Mouse (Mus musculus) thymus, adult 2 months (tissue): ENCODE measurements around the gene Bbs10. TPM values are rescaled to one million over a fixed set of nuclear protein-coding genes. Genes with fewer than 3 reads are reported as not detected.

Source experiments
- DNase-seq: peaks from one replicate; pipeline ENCODE4 v3.0.0; 2021
- H3K27ac ChIP-seq: fragments of 200-500 bp; 2 replicates; pipeline ENCODE4 v1.5.1; 2012; ENCODE audit warnings: low read length, control low read depth; ENCODE audit not compliant: control insufficient read depth, insufficient read depth
- H3K27me3 ChIP-seq: fragments of 200-500 bp; 2 replicates; pipeline ENCODE4 v1.6.1; 2012; ENCODE audit warnings: mild to moderate bottlenecking, low read length, moderate library complexity, mixed read lengths; ENCODE audit not compliant: control insufficient read depth, insufficient read depth
- H3K36me3 ChIP-seq: fragments of 200-500 bp; 2 replicates; pipeline ENCODE4 v1.6.1; 2012; ENCODE audit warnings: mild to moderate bottlenecking, low read length, moderate library complexity; ENCODE audit not compliant: control insufficient read depth, insufficient read depth
- H3K4me1 ChIP-seq: fragments of 200-500 bp; replicated peaks from 2 replicates; pipeline ENCODE4 v1.6.1; 2012; ENCODE audit warnings: low read length; ENCODE audit not compliant: control insufficient read depth, insufficient read depth
- H3K4me3 ChIP-seq: fragments of 200-500 bp; 2 replicates; pipeline ENCODE4 v1.5.1; 2012; ENCODE audit warnings: mild to moderate bottlenecking, low read length, control low read depth, moderate library complexity; ENCODE audit not compliant: control insufficient read depth, insufficient read depth
- CTCF ChIP-seq: fragments of 200-500 bp; IDR thresholded peaks from 2 replicates; pipeline ENCODE4 v1.5.1; 2012; ENCODE audit warnings: mild to moderate bottlenecking, control low read depth, low read length, moderate library complexity, borderline replicate concordance; ENCODE audit not compliant: control insufficient read depth, poor library complexity, insufficient read depth; ENCODE audit errors: extremely low read depth
- POLR2A ChIP-seq: fragments of 200-500 bp; IDR thresholded peaks from 2 replicates; pipeline ENCODE4 v1.6.1; 2012; ENCODE audit warnings: mild to moderate bottlenecking, low read length, control low read depth, moderate library complexity; ENCODE audit not compliant: control insufficient read depth, poor library complexity, insufficient read depth; ENCODE audit errors: extremely low read depth
- WGBS: fragments of 180-500 bp; shearing (Covaris S2); methylation state at CpG from one replicate; pipeline ENCODE4 v1.1.7; 2018; 5-methylcytosine and 5-hydroxymethylcytosine counted together
- polyA plus RNA-seq: library from polyadenylated mRNA; depleted of rRNA; stranded (reverse); fragments of >200 nt; gene quantifications from 2 replicates; pipeline ENCODE4 v1.2.3, GENCODE M21; 2012; rRNA removed

Gene Bbs10
- polyA plus RNA-seq, 1 experiment = 1.5 TPM

GRCm38 (mm10) chr10:111341761-111342160 lies 43.3 kb downstream of the Bbs10 start:
- Histone ChIP-seq H3K4me3 (no peak overlapping the region), H3K27ac (no peak overlapping the region), H3K4me1 (no peaks in the 10 kb centered on the region), H3K36me3 (no peaks in the 10 kb centered on the region), H3K27me3 (no peaks in the 10 kb centered on the region)
- DNase-seq = no peak
- WGBS = 92% methylated on average over 7 of the region's 7 CpGs
- no peak for TF ChIP-seq CTCF
- no peak for TF ChIP-seq POLR2A

- no peak for DNase-seq
- no peaks in the 10 kb centered on the region for H3K4me1 ChIP-seq
- no peaks in the 10 kb centered on the region for H3K27me3 ChIP-seq
- no peak overlapping the region for H3K27ac ChIP-seq
- H3K4me3 ChIP-seq = no peak overlapping the region
- TF ChIP-seq POLR2A (no peak), CTCF (no peak)
- no peaks in the 10 kb centered on the region for H3K36me3 ChIP-seq
- 96% methylated on average over 5 of the region's 5 CpGs for WGBS
Observed at GRCm38 (mm10) chr10:111343555-111343954, 45.1 kb downstream of the Bbs10 start.

GRCm38 (mm10) chr10:111348263-111348662 lies 49.8 kb downstream of the Bbs10 start:
- DNase-seq = no peak
- Histone ChIP-seq H3K4me3 (no peak overlapping the region), H3K4me1 (no peaks in the 10 kb centered on the region), H3K27ac (no peak overlapping the region), H3K36me3 (no peaks in the 10 kb centered on the region), H3K27me3 (no peaks in the 10 kb centered on the region)
- 65% methylated on average over 2 of the region's 2 CpGs for WGBS
- TF ChIP-seq POLR2A (no peak), CTCF (no peak)

Other genes with a start within 250 kb of the Bbs10 start
- gene Osbpl8, start 133.9 kb upstream of the Bbs10 start, polyA plus RNA-seq = 22.0 and 26.8 TPM in 2 replicates
- gene Nap1l1, start 174.5 kb downstream of the Bbs10 start, polyA plus RNA-seq = 20.0 and 23.3 TPM in 2 replicates
- 14.3 and 24.9 TPM in 2 replicates for gene Phlda1, start 207.6 kb downstream of the Bbs10 start, polyA plus RNA-seq